8 mouse cellular contexts compared by ENCODE assay signal in genomic region chr10:17947960-17948730, GRCm38 (mm10). TPM values are rescaled to one million over a fixed set of nuclear protein-coding genes. Genes with fewer than 3 reads are reported as not detected.
DNase-seq lines count a peak whose midpoint lies in the region; ATAC-seq and TF ChIP-seq lines count a peak whose summit lies in the region.

Gene Heca, minus strand, starts transcription at chr10:17948067.

- peak within 1 kb of the TSS; percentile 99 for H3K9ac ChIP-seq in heart, embryonic 12.5 days
- H3K9ac ChIP-seq in kidney, postnatal 0 days (ENCODE audit: low read depth, low read length): peak within 1 kb of the TSS; percentile 97
- peak within 1 kb of the TSS; percentile 90 for H3K9ac ChIP-seq in liver, embryonic 11.5 days (ENCODE audit: low read depth, low read length)
- peak within 1 kb of the TSS; percentile 86 for H3K9ac ChIP-seq in stomach, embryonic 14.5 days (replicated peaks; ENCODE audit: low read depth, low read length)

- peak; percentile 49; the same call in 1 of the 2 replicates for TF ChIP-seq POLR2A in brain, embryonic 14.5 days (IDR thresholded peaks at IDR 0.05; ENCODE audit: borderline replicate concordance, extremely low read depth, insufficient read depth, insufficient read length, poor library complexity, severe bottlenecking)

- 0 out of 2 replicates have a peak, but pooled peaks cover 2% of the 10 kb centered on the region for H3K27me3 ChIP-seq in erythroblast, embryonic 14.5 days (ENCODE audit: control insufficient read depth)
- no peaks in the 10 kb centered on the region for H3K27me3 ChIP-seq in heart, embryonic 12.5 days (replicated peaks)
- H3K27me3 ChIP-seq in kidney, postnatal 0 days (ENCODE audit: insufficient read depth, low read length): no peaks in the 10 kb centered on the region
- no peaks in the 10 kb centered on the region for H3K27me3 ChIP-seq in liver, embryonic 11.5 days (replicated peaks; ENCODE audit: control insufficient read depth, insufficient read depth, low read length)
- H3K27me3 ChIP-seq in stomach, embryonic 14.5 days (ENCODE audit: control insufficient read depth, insufficient read depth, low read length): no peaks in the 10 kb centered on the region

- no peak for TF ChIP-seq CTCF in brain, embryonic 14.5 days (IDR thresholded peaks at IDR 0.05; ENCODE audit: borderline replicate concordance, extremely low read depth, insufficient read depth, insufficient read length)
- TF ChIP-seq CTCF in kidney, postnatal 0 days (IDR thresholded peaks at IDR 0.05; ENCODE audit: low read depth): no peak

- no peaks in the 10 kb centered on the region for H3K9me3 ChIP-seq in erythroblast, embryonic 14.5 days (ENCODE audit: control insufficient read depth, low read length)
- no peaks in the 10 kb centered on the region for H3K9me3 ChIP-seq in heart, embryonic 12.5 days (replicated peaks)
- H3K9me3 ChIP-seq in kidney, postnatal 0 days (replicated peaks; ENCODE audit: low read length): no peaks in the 10 kb centered on the region
- H3K9me3 ChIP-seq in liver, embryonic 11.5 days (ENCODE audit: control insufficient read depth, low read length): no peaks in the 10 kb centered on the region
- no peaks in the 10 kb centered on the region for H3K9me3 ChIP-seq in stomach, embryonic 14.5 days (ENCODE audit: control insufficient read depth, low read depth, low read length)

- H3K36me3 ChIP-seq in erythroblast, embryonic 14.5 days (ENCODE audit: control insufficient read depth): peaks cover 10% of the 10 kb centered on the region
- H3K36me3 ChIP-seq in heart, embryonic 12.5 days: peaks cover under 1% of the 10 kb centered on the region; the same call in 1 of the 2 replicates
- no peaks in the 10 kb centered on the region for H3K36me3 ChIP-seq in kidney, postnatal 0 days (ENCODE audit: insufficient read depth, low read length)
- H3K36me3 ChIP-seq in liver, embryonic 11.5 days (ENCODE audit: control insufficient read depth, insufficient read depth, low read length): no peaks in the 10 kb centered on the region
- H3K36me3 ChIP-seq in stomach, embryonic 14.5 days (ENCODE audit: control insufficient read depth, insufficient read depth, low read length): no peaks in the 10 kb centered on the region

- 8% methylated on average over 47 of the region's 50 CpGs for WGBS in heart, embryonic 12.5 days
- WGBS in kidney, postnatal 0 days: 6% methylated on average over 43 of the region's 50 CpGs
- WGBS in liver, embryonic 11.5 days: 10% methylated on average over 50 of the region's 50 CpGs
- 6% methylated on average over 45 of the region's 50 CpGs for WGBS in stomach, embryonic 14.5 days

- H3K27ac ChIP-seq in heart, embryonic 12.5 days (ENCODE audit: poor library complexity, severe bottlenecking): peak within 1 kb of the TSS; percentile 90
- peak within 1 kb of the TSS; percentile 96 for H3K27ac ChIP-seq in kidney, postnatal 0 days
- H3K27ac ChIP-seq in liver, embryonic 11.5 days (ENCODE audit: low read depth, low read length): peak within 1 kb of the TSS; percentile 80
- peak within 1 kb of the TSS; percentile 83 for H3K27ac ChIP-seq in stomach, embryonic 14.5 days (ENCODE audit: low read length)

- peak within 1 kb of the TSS; percentile 71 for H3K4me2 ChIP-seq in heart, embryonic 12.5 days
- peak within 1 kb of the TSS; percentile 72 for H3K4me2 ChIP-seq in kidney, postnatal 0 days (ENCODE audit: low read length)
- H3K4me2 ChIP-seq in liver, embryonic 11.5 days: peak within 1 kb of the TSS; percentile 70
- H3K4me2 ChIP-seq in stomach, embryonic 14.5 days (replicated peaks; ENCODE audit: low read depth, low read length): peak within 1 kb of the TSS; percentile 51

- ATAC-seq in heart, embryonic 12.5 days (ENCODE audit: insufficient number of reproducible peaks, low FRiP score): peak; percentile 96
- peak; percentile 98 for ATAC-seq in kidney, postnatal 0 days (replicated peaks; ENCODE audit: low FRiP score, low read depth)
- peak; percentile 90 for ATAC-seq in liver, embryonic 11.5 days (replicated peaks; ENCODE audit: low FRiP score)
- ATAC-seq in stomach, embryonic 14.5 days (ENCODE audit: insufficient number of reproducible peaks, insufficient read depth, low FRiP score, low read depth): peak; percentile 94

- H3K4me3 ChIP-seq in erythroblast, embryonic 14.5 days (replicated peaks): peak within 1 kb of the TSS; percentile 86
- peak within 1 kb of the TSS; percentile 86 for H3K4me3 ChIP-seq in heart, embryonic 12.5 days
- peak within 1 kb of the TSS; percentile 93 for H3K4me3 ChIP-seq in kidney, postnatal 0 days (replicated peaks; ENCODE audit: low read depth, low read length)
- peak within 1 kb of the TSS; percentile 89 for H3K4me3 ChIP-seq in liver, embryonic 11.5 days (ENCODE audit: low read depth, low read length)
- H3K4me3 ChIP-seq in stomach, embryonic 14.5 days (ENCODE audit: low read depth, low read length): peak within 1 kb of the TSS; percentile 76

- peaks cover 24% of the 10 kb centered on the region for H3K4me1 ChIP-seq in erythroblast, embryonic 14.5 days (ENCODE audit: control insufficient read depth)
- peaks cover 5% of the 10 kb centered on the region for H3K4me1 ChIP-seq in heart, embryonic 12.5 days (replicated peaks)
- H3K4me1 ChIP-seq in kidney, postnatal 0 days (replicated peaks; ENCODE audit: insufficient read depth, low read length): peaks cover 7% of the 10 kb centered on the region
- peaks cover 7% of the 10 kb centered on the region for H3K4me1 ChIP-seq in liver, embryonic 11.5 days (replicated peaks; ENCODE audit: control insufficient read depth, insufficient read depth, low read length)
- peaks cover 5% of the 10 kb centered on the region; the same call in 1 of the 2 replicates for H3K4me1 ChIP-seq in stomach, embryonic 14.5 days (ENCODE audit: control insufficient read depth, insufficient read depth, low read length)

- peak; percentile 95 to 96 for DNase-seq in B cell, adult 2 months
- DNase-seq in brain, embryonic 14.5 days (ENCODE audit: low read depth): peak; percentile 96
- DNase-seq in kidney, postnatal 0 days (ENCODE audit: low spot score): peak; percentile 94
- DNase-seq in liver, embryonic 11.5 days (ENCODE audit: low spot score): peak; percentile 92
- peak; percentile 98 for DNase-seq in naive thymus-derived CD4-positive, alpha-beta T cell, adult 2 months (ENCODE audit: low read depth)

RNA-seq across cellular contexts. Expression of gene Heca, which starts in this region (rescaled TPM):
- 20.2 and 21.8 TPM in 2 replicates for polyA plus RNA-seq in brain, embryonic 14.5 days (2012; rRNA removed)
- 0.58 and 0.67 TPM in 2 replicates for polyA plus RNA-seq in erythroblast, embryonic 14.5 days (2012)
- polyA plus RNA-seq in heart, embryonic 12.5 days (2016; fragmentation: Nextera tagmentation; extraction: Ambion mirVana): 4.6 and 5.2 TPM in 2 replicates
- 4.2 and 5.0 TPM in 2 replicates for polyA plus RNA-seq in kidney, postnatal 0 days (2015; fragmentation: Nextera tagmentation; extraction: Ambion mirVana)
- 4.3 and 5.6 TPM in 2 replicates for polyA plus RNA-seq in liver, embryonic 11.5 days (2014; fragmentation: Nextera tagmentation; extraction: Ambion mirVana)
- 5.2 and 6.7 TPM in 2 replicates for polyA plus RNA-seq in stomach, embryonic 14.5 days (2014; fragmentation: Nextera tagmentation; extraction: Ambion mirVana)

Comparison
In these comparisons a context has a peak if more than half of its experiments do, and no peak if none do; other contexts are left out.
1. Peak in every context shown above with its lines: DNase-seq, ATAC-seq, H3K4me3 ChIP-seq and H3K27ac ChIP-seq.